Mouse (Mus musculus) gastrocnemius, postnatal 4 days (tissue): ENCODE data around the gene A630095E13Rik. TPM values are rescaled to one million over a fixed set of nuclear protein-coding genes. Genes with fewer than 3 reads are reported as not detected.
"Not testable (repeated sequence)": the region's sequence is repeated elsewhere in the genome, so short reads cannot be mapped to it uniquely, and the experiment has no call there.

ENCODE experiments used
- DNase-seq, 2 experiments: peaks; one replicate each; pipeline ENCODE4 v3.0.0; 2021 to 2022; ENCODE audit warnings: low spot score in 2 of 2, mixed read lengths in 2 of 2
- long read RNA-seq, 2 experiments: library from polyadenylated mRNA; stranded (forward); transcript quantifications; one replicate each; pipeline ENCODE4 v2.0.0; 2021
- total RNA-seq, 2 experiments: library from RNA; stranded (reverse); gene quantifications; 2 replicates each; pipeline ENCODE4 v1.2.3; 2021

A630095E13Rik gene
- total RNA-seq: not detected
- long read RNA-seq, experiment 1: 0 reads
- long read RNA-seq, experiment 2: 0 reads

GRCm38 (mm10) chr9:36643276-36643675, at the start of gene A630095E13Rik:
Gene A630095E13Rik, minus strand, starts transcription at chr9:36643376.
- DNase-seq: not testable (repeated sequence)

GRCm38 (mm10) chr9:36692920-36693319, 49.7 kb upstream of the A630095E13Rik start, which contains the start of gene Acrv1:
Gene Acrv1, plus strand, starts transcription at chr9:36693220.
- no peak for DNase-seq

GRCm38 (mm10) chr9:36687329-36687728, 44.2 kb upstream of the A630095E13Rik start:
- no peak for DNase-seq

GRCm38 (mm10) chr9:36681424-36681823, 38.2 kb upstream of the A630095E13Rik start:
- no peak for DNase-seq

Other genes starting within 250 kb of the A630095E13Rik start
- not detected for gene Gm7257, start 211.5 kb downstream of the A630095E13Rik start, total RNA-seq
- gene Gm9513, start 167.7 kb downstream of the A630095E13Rik start, total RNA-seq: not detected
- gene Gm5615, start 101.4 kb downstream of the A630095E13Rik start, total RNA-seq: not detected
- gene Gm17689, start 60.7 kb downstream of the A630095E13Rik start, total RNA-seq: not detected
- gene Acrv1, start 49.8 kb upstream of the A630095E13Rik start, total RNA-seq: not detected
- gene Chek1, start 83.7 kb upstream of the A630095E13Rik start, total RNA-seq: 10 to 100 TPM in 1 of 2 experiments, 1 to 10 TPM in 1; 8.1 to 11.5 TPM
- 100 to 1,000 TPM; 137 to 144 TPM for gene Stt3a, start 124.3 kb upstream of the A630095E13Rik start, total RNA-seq
- 10 to 100 TPM; 51.3 to 55.9 TPM for gene Ei24, start 154.0 kb upstream of the A630095E13Rik start, total RNA-seq
- 10 to 100 TPM; 11.1 to 13.2 TPM for gene Fez1, start 178.5 kb upstream of the A630095E13Rik start, total RNA-seq